Mouse (Mus musculus): ENCODE data around the gene Slain2.
A peak's percentile ranks its signal among the peaks of the same experiment; 100 is the strongest.

Slain2 gene

GRCm38 (mm10) chr5:72913648-72914557, at the start of gene Slain2:
Slain2 (plus strand) TSS chr5:72914304.
- DNase-seq (ENCODE audit: low read depth, low spot score), result peak; percentile 98

- no peak for DNase-seq (ENCODE audit: low read depth, low spot score)
These were observed 49.4 kb upstream of the Slain2 start for GRCm38 (mm10) chr5:72864654-72865178.

GRCm38 (mm10) chr5:72866260-72866905, 47.7 kb upstream of the Slain2 start:
- DNase-seq (ENCODE audit: low read depth, low spot score), result no peak

- no peak for DNase-seq (ENCODE audit: low read depth, low spot score)
These were observed 47.0 kb upstream of the Slain2 start for GRCm38 (mm10) chr5:72867036-72867672.

GRCm38 (mm10) chr5:72868091-72868875, 45.8 kb upstream of the Slain2 start, which contains the start of gene Tec:
Tec (minus strand) TSS chr5:72868483.
- DNase-seq (ENCODE audit: low read depth, low spot score), result peak; percentile 63

GRCm38 (mm10) chr5:72869779-72870608, 44.1 kb upstream of the Slain2 start:
- DNase-seq (ENCODE audit: low read depth, low spot score), result no peak

- DNase-seq (ENCODE audit: low read depth, low spot score), result no peak
These were observed 43.0 kb upstream of the Slain2 start for GRCm38 (mm10) chr5:72871114-72871513.

- no peak for DNase-seq (ENCODE audit: low read depth, low spot score)
These were observed 34.4 kb upstream of the Slain2 start for GRCm38 (mm10) chr5:72879736-72880135.

- DNase-seq (ENCODE audit: low read depth, low spot score), result no peak
These were observed 32.2 kb upstream of the Slain2 start for GRCm38 (mm10) chr5:72881748-72882411.

GRCm38 (mm10) chr5:72882412-72882765, 31.7 kb upstream of the Slain2 start:
- DNase-seq (ENCODE audit: low read depth, low spot score), result no peak

- no peak for DNase-seq (ENCODE audit: low read depth, low spot score)
These were observed 30.4 kb upstream of the Slain2 start for GRCm38 (mm10) chr5:72883706-72884105.

GRCm38 (mm10) chr5:72886458-72887222, 27.5 kb upstream of the Slain2 start:
- DNase-seq (ENCODE audit: low read depth, low spot score), result no peak

- no peak for DNase-seq (ENCODE audit: low read depth, low spot score)
These were observed 25.8 kb upstream of the Slain2 start for GRCm38 (mm10) chr5:72888260-72888659.

- no peak for DNase-seq (ENCODE audit: low read depth, low spot score)
These were observed 22.6 kb upstream of the Slain2 start for GRCm38 (mm10) chr5:72891534-72891933.

- DNase-seq (ENCODE audit: low read depth, low spot score), result no peak
These were observed 20.1 kb upstream of the Slain2 start for GRCm38 (mm10) chr5:72893987-72894386.

- DNase-seq (ENCODE audit: low read depth, low spot score), result no peak
These were observed 18.8 kb upstream of the Slain2 start for GRCm38 (mm10) chr5:72895261-72895660.

- DNase-seq (ENCODE audit: low read depth, low spot score), result no peak
These were observed 17.4 kb upstream of the Slain2 start for GRCm38 (mm10) chr5:72896478-72897279.

- DNase-seq (ENCODE audit: low read depth, low spot score), result no peak
These were observed 16.1 kb upstream of the Slain2 start for GRCm38 (mm10) chr5:72897998-72898397.

All from retina, postnatal 7 days (tissue).